Mouse (Mus musculus) neural tube, embryonic 15.5 days (tissue): ENCODE data around the gene Olfr541. TPM values are rescaled to one million over a fixed set of nuclear protein-coding genes. Genes with fewer than 3 reads are reported as not detected.

Source experiments
- ATAC-seq: fragments of 200-750 bp; cut with Nextera tagmentation; 2 replicates; pipeline ENCODE4 v1.8.0; 2017; ENCODE audit warnings: mild to moderate bottlenecking, moderate TSS enrichment, moderate library complexity; ENCODE audit not compliant: low FRiP score
- H3K27ac ChIP-seq: fragments of 300-500 bp; sonication (generic); replicated peaks from 2 replicates; pipeline ENCODE4 v1.5.1; 2015; ENCODE audit warnings: mild to moderate bottlenecking, inconsistent platforms
- H3K27me3 ChIP-seq: fragments of 300-500 bp; sonication (generic); replicated peaks from 2 replicates; pipeline ENCODE4 v1.6.1; 2015; ENCODE audit warnings: inconsistent platforms
- H3K36me3 ChIP-seq: fragments of 300-500 bp; sonication (generic); 2 replicates; pipeline ENCODE4 v1.6.1; 2015; ENCODE audit warnings: inconsistent platforms
- H3K4me1 ChIP-seq: fragments of 300-500 bp; sonication (generic); 2 replicates; pipeline ENCODE4 v1.6.1; 2015; ENCODE audit warnings: inconsistent platforms
- H3K4me2 ChIP-seq: fragments of 300-500 bp; sonication (generic); 2 replicates; pipeline ENCODE4 v1.6.1; 2015; ENCODE audit warnings: inconsistent platforms, mild to moderate bottlenecking, moderate library complexity
- H3K4me3 ChIP-seq: fragments of 300-500 bp; sonication (generic); replicated peaks from 2 replicates; pipeline ENCODE4 v1.5.1; 2015; ENCODE audit warnings: mild to moderate bottlenecking, inconsistent platforms
- H3K9ac ChIP-seq: fragments of 300-500 bp; sonication (generic); replicated peaks from 2 replicates; pipeline ENCODE4 v1.6.1; 2015; ENCODE audit warnings: mild to moderate bottlenecking, inconsistent platforms
- H3K9me3 ChIP-seq: fragments of 300-500 bp; sonication (generic); replicated peaks from 2 replicates; pipeline ENCODE4 v1.6.1; 2016; ENCODE audit warnings: inconsistent platforms
- WGBS: fragments of 180-500 bp; shearing (Covaris S2); methylation state at CpG from one replicate; pipeline ENCODE4 v1.1.7; 2015; ENCODE audit warnings: mixed read lengths; 5-methylcytosine and 5-hydroxymethylcytosine counted together
- polyA plus RNA-seq: library from polyadenylated mRNA; unstranded; fragments of >200 nt; fragmentation: Nextera tagmentation; extraction: Ambion mirVana; gene quantifications from 2 replicates; pipeline ENCODE4 v1.2.1, GENCODE M21; 2015

Gene Olfr541
- polyA plus RNA-seq, 1 experiment from 2014 or later: not detected

DNA sequence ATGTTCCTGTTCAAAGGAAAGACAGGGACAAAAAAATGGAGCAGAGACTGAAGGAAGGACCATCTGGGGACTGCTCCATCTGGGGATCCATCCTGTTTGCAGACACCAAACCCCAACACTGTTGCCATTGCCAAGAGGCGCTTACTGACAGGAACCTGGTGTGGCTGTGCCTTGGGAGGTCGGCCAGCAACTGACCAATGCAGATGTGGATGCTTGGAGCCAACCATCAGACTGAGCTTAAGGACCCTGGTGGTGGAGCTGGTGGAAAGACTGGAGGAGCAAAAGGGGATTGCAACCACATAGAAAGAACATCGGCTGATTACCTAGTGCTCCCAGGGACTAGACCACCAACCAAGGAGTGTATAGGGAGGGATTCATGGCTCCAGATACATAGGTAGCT is 50.3 kb downstream of the Olfr541 start:
- Histone ChIP-seq H3K27me3 (no peaks in the 10 kb centered on the region), H3K4me1 (no peaks in the 10 kb centered on the region), H3K27ac (no peak overlapping the region), H3K9me3 (no peaks in the 10 kb centered on the region), H3K36me3 (no peaks in the 10 kb centered on the region), H3K4me2 (no peak overlapping the region), H3K9ac (no peak overlapping the region), H3K4me3 (no peak overlapping the region)
- ATAC-seq: no peak
- 85% methylated on average over 3 of the region's 3 CpGs for WGBS

DNA sequence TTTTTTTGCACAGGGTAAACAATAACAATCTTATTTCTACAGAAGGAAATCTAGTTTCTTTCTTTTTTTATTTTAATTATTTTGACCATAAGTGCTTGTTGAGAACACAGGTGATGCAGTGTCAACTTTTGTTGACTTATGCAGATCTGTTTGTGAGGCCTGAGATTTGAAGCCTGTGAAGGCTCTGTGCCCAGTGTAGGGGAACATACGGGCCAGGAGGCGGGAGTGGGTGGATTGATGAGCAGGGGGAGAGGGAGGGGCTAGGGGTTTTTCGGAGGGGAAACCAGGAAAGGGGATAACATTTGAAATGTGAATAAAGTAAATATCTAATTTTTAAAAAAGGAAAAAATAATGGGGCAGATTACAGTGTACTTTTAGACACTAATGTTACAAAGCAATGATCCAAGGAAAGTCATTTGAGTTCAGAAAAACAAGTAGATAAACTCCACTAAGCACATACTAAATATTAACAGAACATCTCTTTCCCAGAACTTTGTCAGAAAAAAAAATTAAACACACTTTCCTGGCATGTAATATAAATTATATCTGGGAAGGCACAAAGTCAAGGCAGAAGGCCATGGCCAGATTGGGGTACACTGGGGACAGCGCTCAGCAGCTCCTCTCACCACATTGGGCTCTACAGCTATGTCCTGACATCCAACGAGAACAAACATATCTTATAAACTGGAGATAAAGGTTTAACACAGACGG is 51.2 kb downstream of the Olfr541 start:
- no peak overlapping the region for H3K27ac ChIP-seq
- H3K4me3 ChIP-seq: no peak overlapping the region
- ATAC-seq: no peak
- no peaks in the 10 kb centered on the region for H3K36me3 ChIP-seq
- H3K9ac ChIP-seq: no peak overlapping the region
- no peaks in the 10 kb centered on the region for H3K9me3 ChIP-seq
- no peaks in the 10 kb centered on the region for H3K27me3 ChIP-seq
- 93% methylated on average over 6 of the region's 6 CpGs for WGBS
- H3K4me2 ChIP-seq: no peak overlapping the region
- H3K4me1 ChIP-seq: no peaks in the 10 kb centered on the region

DNA sequence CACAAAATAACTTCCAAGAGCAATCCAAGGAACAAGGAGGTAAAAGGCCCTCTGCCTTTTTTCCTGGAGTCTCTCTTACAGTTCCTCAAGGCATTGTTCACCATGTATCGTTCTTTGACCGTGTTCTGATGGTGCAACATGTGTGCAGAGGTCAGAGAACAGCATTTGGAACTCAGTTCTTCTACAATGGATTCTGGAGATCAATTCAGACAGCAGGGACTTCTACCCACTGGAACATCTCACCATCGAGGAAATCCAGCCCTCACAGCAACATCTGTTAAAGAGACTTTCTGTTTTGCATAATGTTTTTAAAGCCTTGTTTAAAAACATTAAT is 51.7 kb downstream of the Olfr541 start:
- WGBS: 85% methylated on average over 3 of the region's 3 CpGs
- H3K36me3 ChIP-seq: no peaks in the 10 kb centered on the region
- no peak overlapping the region for H3K9ac ChIP-seq
- H3K4me3 ChIP-seq: no peak overlapping the region
- ATAC-seq: no peak
- no peaks in the 10 kb centered on the region for H3K9me3 ChIP-seq
- no peak overlapping the region for H3K27ac ChIP-seq
- H3K4me2 ChIP-seq: no peak overlapping the region
- H3K4me1 ChIP-seq: no peaks in the 10 kb centered on the region
- no peaks in the 10 kb centered on the region for H3K27me3 ChIP-seq

DNA sequence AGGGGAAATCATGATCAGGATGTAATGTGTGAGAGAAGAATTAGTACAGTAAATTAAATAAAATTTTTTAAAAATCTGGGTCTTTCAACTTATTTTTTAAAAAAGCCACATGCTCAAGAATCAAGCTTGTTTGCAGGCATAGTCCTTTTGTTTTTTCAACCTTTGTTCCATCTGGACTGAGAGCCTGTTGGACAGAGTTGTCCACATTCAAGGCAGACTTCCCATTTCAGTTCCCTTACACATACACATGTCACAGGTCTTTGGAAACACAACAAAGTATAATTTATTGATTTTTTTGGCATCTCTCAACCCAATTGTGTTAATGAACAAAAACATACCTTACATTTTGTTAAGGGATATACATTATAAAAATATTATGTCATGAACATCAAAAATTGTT is 57.5 kb downstream of the Olfr541 start:
- Histone ChIP-seq H3K27me3 (no peaks in the 10 kb centered on the region), H3K4me2 (no peak overlapping the region), H3K9ac (no peak overlapping the region), H3K36me3 (no peaks in the 10 kb centered on the region), H3K27ac (no peak overlapping the region), H3K4me3 (no peak overlapping the region), H3K9me3 (no peaks in the 10 kb centered on the region), H3K4me1 (no peaks in the 10 kb centered on the region)
- ATAC-seq: no peak

Other genes starting within 250 kb of the Olfr541 start
- not detected in 2 replicates for gene Olfr533, start 233.9 kb upstream of the Olfr541 start, polyA plus RNA-seq
- not detected in 2 replicates for gene Olfr535, start 213.1 kb upstream of the Olfr541 start, polyA plus RNA-seq
- not detected in 2 replicates for gene Olfr536, start 189.9 kb upstream of the Olfr541 start, polyA plus RNA-seq
- not detected in 2 replicates for gene Olfr538, start 129.4 kb upstream of the Olfr541 start, polyA plus RNA-seq
- gene Olfr46, start 96.0 kb upstream of the Olfr541 start, polyA plus RNA-seq: 0.01 TPM in 1 of 2 replicates, not detected in the other
- not detected in 2 replicates for gene Olfr61, start 68.3 kb upstream of the Olfr541 start, polyA plus RNA-seq
- not detected in 2 replicates for gene Olfr53, start 50.8 kb upstream of the Olfr541 start, polyA plus RNA-seq
- gene Olfr539, start 37.3 kb upstream of the Olfr541 start, polyA plus RNA-seq: 0.01 TPM in 2 replicates
- gene Olfr45, start 15.3 kb upstream of the Olfr541 start, polyA plus RNA-seq: not detected in 2 replicates
- not detected in 2 replicates for gene Cyp2e1, start 66.5 kb downstream of the Olfr541 start, polyA plus RNA-seq
- gene Syce1, start 90.6 kb downstream of the Olfr541 start, polyA plus RNA-seq: 0.47 and 0.73 TPM in 2 replicates
- 29.4 and 33.1 TPM in 2 replicates for gene Zfp941, start 124.9 kb downstream of the Olfr541 start, polyA plus RNA-seq
- 0.23 and 0.46 TPM in 2 replicates for gene Urah, start 137.8 kb downstream of the Olfr541 start, polyA plus RNA-seq
- not detected in 2 replicates for gene Scgb1c1, start 148.3 kb downstream of the Olfr541 start, polyA plus RNA-seq
- not detected in 2 replicates for gene Odf3, start 150.5 kb downstream of the Olfr541 start, polyA plus RNA-seq
- not detected in 2 replicates for gene Gm45785, start 159.1 kb downstream of the Olfr541 start, polyA plus RNA-seq
- gene Ric8a, start 159.7 kb downstream of the Olfr541 start, polyA plus RNA-seq: 91.9 and 94.8 TPM in 2 replicates
- 45.8 and 49.1 TPM in 2 replicates for gene Bet1l, start 160.3 kb downstream of the Olfr541 start, polyA plus RNA-seq
- 253 and 254 TPM in 2 replicates for gene Psmd13, start 184.7 kb downstream of the Olfr541 start, polyA plus RNA-seq
- 61.9 and 67.8 TPM in 2 replicates for gene Sirt3, start 185.0 kb downstream of the Olfr541 start, polyA plus RNA-seq
- gene Cox8b, start 203.2 kb downstream of the Olfr541 start, polyA plus RNA-seq: 1.5 and 4.8 TPM in 2 replicates
- gene Nlrp6, start 223.6 kb downstream of the Olfr541 start, polyA plus RNA-seq: 0.67 and 5.6 TPM in 2 replicates
- 6.3 and 10.2 TPM in 2 replicates for gene Pgghg, start 244.1 kb downstream of the Olfr541 start, polyA plus RNA-seq